Mouse (Mus musculus) olfactory bulb, adult 2 months (tissue): ENCODE measurements around the gene Dcaf7.

ENCODE experiments used
- CTCF ChIP-seq: fragments of 200-500 bp; IDR thresholded peaks from 2 replicates; pipeline ENCODE4 v1.5.1; 2012; ENCODE audit warnings: low read depth, mild to moderate bottlenecking, low read length, moderate library complexity; ENCODE audit not compliant: insufficient read depth
- POLR2A ChIP-seq: fragments of 200-500 bp; IDR thresholded peaks from 2 replicates; pipeline ENCODE4 v1.6.1; 2012; ENCODE audit warnings: mild to moderate bottlenecking, low read depth, low read length, moderate library complexity; ENCODE audit not compliant: insufficient read depth

GRCm38 (mm10) chr11:106037418-106037751 is 713 bp downstream of the Dcaf7 start:
- TF ChIP-seq CTCF (no peak), POLR2A (no peak)
